Mouse (Mus musculus) heart, embryonic 16.5 days (tissue): ENCODE measurements around the gene Ttc7. TPM values are rescaled to one million over a fixed set of nuclear protein-coding genes. Genes with fewer than 3 reads are reported as not detected.

Source experiments
- ATAC-seq: fragments of 200-750 bp; cut with Nextera tagmentation; replicated peaks from 2 replicates; pipeline ENCODE4 v1.8.0; 2017; ENCODE audit warnings: moderate number of reproducible peaks; ENCODE audit not compliant: insufficient read depth, low FRiP score; ENCODE audit errors: extremely low read depth
- H3K27ac ChIP-seq: fragments of 300-500 bp; sonication (generic); 2 replicates; pipeline ENCODE4 v1.5.1; 2014; ENCODE audit warnings: mild to moderate bottlenecking, low read length, control low read depth, moderate library complexity
- H3K27me3 ChIP-seq: fragments of 300-500 bp; sonication (generic); 2 replicates; pipeline ENCODE4 v1.6.1; 2014; ENCODE audit warnings: low read length, mixed read lengths; ENCODE audit not compliant: control insufficient read depth, insufficient read depth
- H3K36me3 ChIP-seq: fragments of 300-500 bp; sonication (generic); 2 replicates; pipeline ENCODE4 v1.6.1; 2014; ENCODE audit not compliant: control insufficient read depth, insufficient read depth
- H3K4me1 ChIP-seq: fragments of 300-500 bp; sonication (generic); 2 replicates; pipeline ENCODE4 v1.6.1; 2014; ENCODE audit warnings: low read length, mixed read lengths; ENCODE audit not compliant: control insufficient read depth, insufficient read depth
- H3K4me2 ChIP-seq: fragments of 300-500 bp; sonication (generic); 2 replicates; pipeline ENCODE4 v1.6.1; 2014; ENCODE audit warnings: low read depth, mild to moderate bottlenecking, control low read depth, low read length
- H3K4me3 ChIP-seq: fragments of 300-500 bp; sonication (generic); 2 replicates; pipeline ENCODE4 v1.5.1; 2014; ENCODE audit warnings: mild to moderate bottlenecking, control low read depth, low read length
- H3K9ac ChIP-seq: fragments of 300-500 bp; sonication (generic); 2 replicates; pipeline ENCODE4 v1.6.1; 2014; ENCODE audit warnings: low read length, control low read depth
- H3K9me3 ChIP-seq: fragments of 300-500 bp; sonication (generic); replicated peaks from 2 replicates; pipeline ENCODE4 v1.6.1; 2016; ENCODE audit warnings: low read length; ENCODE audit not compliant: control insufficient read depth
- WGBS: fragments of 180-500 bp; shearing (Covaris S2); extraction: QIAGEN DNeasy Blood & Tissue Kit; methylation state at CpG from one replicate; pipeline ENCODE4 v1.1.7; 2014; 5-methylcytosine and 5-hydroxymethylcytosine counted together
- polyA plus RNA-seq: library from polyadenylated mRNA; unstranded; fragments of >200 nt; fragmentation: Nextera tagmentation; extraction: Ambion mirVana; gene quantifications from 2 replicates; pipeline ENCODE4 v1.2.1, GENCODE M21; 2015

Ttc7 gene
- polyA plus RNA-seq, 1 experiment from 2014 or later = 6.2 TPM

GRCm38 (mm10) chr17:87418082-87418481 lies 135.4 kb downstream of the Ttc7 start:
- Histone ChIP-seq H3K36me3 (no peaks in the 10 kb centered on the region), H3K4me2 (no peak overlapping the region), H3K4me3 (no peak overlapping the region), H3K9ac (no peak overlapping the region), H3K4me1 (peaks cover 2% of the 10 kb centered on the region), H3K9me3 (no peaks in the 10 kb centered on the region), H3K27ac (no peak overlapping the region), H3K27me3 (no peaks in the 10 kb centered on the region)
- WGBS = 69% methylated on average over 7 of the region's 7 CpGs
- ATAC-seq = no peak

- WGBS = 48% methylated on average over 24 of the region's 24 CpGs
Observed at GRCm38 (mm10) chr17:87427511-87427910, 144.8 kb downstream of the Ttc7 start, which contains the start of gene Stpg4. Stpg4 (minus strand) TSS chr17:87427741.

DNA sequence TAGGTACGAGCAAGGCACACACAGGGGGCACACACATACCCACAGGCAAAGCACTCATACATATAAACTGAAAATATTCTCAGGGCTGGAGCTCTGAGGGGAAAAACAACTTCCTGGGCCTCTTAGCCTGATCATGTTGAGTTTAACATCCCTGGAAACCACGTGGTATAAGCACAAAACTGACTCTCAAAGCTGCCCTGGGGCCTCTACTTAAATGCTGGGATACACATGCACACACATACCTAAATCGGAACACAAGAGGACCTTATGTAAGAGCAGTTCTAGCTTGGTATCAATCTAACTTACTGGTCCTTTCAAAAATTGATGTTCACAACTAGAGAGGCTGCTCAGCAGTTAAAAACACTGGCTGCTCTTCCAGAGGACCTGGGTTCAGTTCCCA lies 146.7 kb downstream of the Ttc7 start:
- no peaks in the 10 kb centered on the region for H3K9me3 ChIP-seq
- H3K27me3 ChIP-seq = no peaks in the 10 kb centered on the region
- WGBS = 79% methylated on average over 3 of the region's 3 CpGs
- no peak overlapping the region for H3K27ac ChIP-seq
- no peak overlapping the region for H3K4me2 ChIP-seq
- H3K9ac ChIP-seq = no peak overlapping the region
- H3K4me1 ChIP-seq = no peaks in the 10 kb centered on the region
- ATAC-seq = no peak
- peaks cover 38% of the 10 kb centered on the region for H3K36me3 ChIP-seq
- no peak overlapping the region for H3K4me3 ChIP-seq

More at GRCm38 (mm10) chr17:87427511-87427910, 144.8 kb downstream of the Ttc7 start, which contains the start of gene Stpg4:
- H3K9me3 ChIP-seq = no peaks in the 10 kb centered on the region
- no peak within 1 kb of the TSS for H3K27ac ChIP-seq
- H3K36me3 ChIP-seq = peaks cover 26% of the 10 kb centered on the region
- peak within 1 kb of the TSS; percentile 27; the same call in 1 of the 2 replicates for H3K4me2 ChIP-seq
- H3K4me1 ChIP-seq = no peaks in the 10 kb centered on the region
- peak within 1 kb of the TSS; percentile 19; the same call in 1 of the 2 replicates for H3K9ac ChIP-seq
- H3K4me3 ChIP-seq = no peak within 1 kb of the TSS; the same call in 1 of the 2 replicates
- H3K27me3 ChIP-seq = no peaks in the 10 kb centered on the region
- no peak for ATAC-seq

Other genes starting within 250 kb of the Ttc7 start
- gene Socs5, start 175.2 kb upstream of the Ttc7 start, polyA plus RNA-seq = 10.8 and 12.1 TPM in 2 replicates
- 83.5 and 94.4 TPM in 2 replicates for gene Mcfd2, start 17.0 kb upstream of the Ttc7 start, polyA plus RNA-seq
- gene Stpg4, start 144.9 kb downstream of the Ttc7 start, polyA plus RNA-seq = not detected in 2 replicates
- gene Calm2, start 164.0 kb downstream of the Ttc7 start, polyA plus RNA-seq = 540 and 580 TPM in 2 replicates